Mouse (Mus musculus) kidney, postnatal 25 days (tissue): ENCODE measurements at regions not wholly inside any gene's neighbourhood (a gene's known extent, or its start where the extent isn't known, plus 50 kb on each side); places are given as distances from the start of the nearest gene placed in this dataset.

ENCODE experiments used
- DNase-seq, 2 experiments: peaks; one replicate each; pipeline ENCODE4 v3.0.0; 2021; ENCODE audit warnings: mixed read lengths in 2 of 2

DNA sequence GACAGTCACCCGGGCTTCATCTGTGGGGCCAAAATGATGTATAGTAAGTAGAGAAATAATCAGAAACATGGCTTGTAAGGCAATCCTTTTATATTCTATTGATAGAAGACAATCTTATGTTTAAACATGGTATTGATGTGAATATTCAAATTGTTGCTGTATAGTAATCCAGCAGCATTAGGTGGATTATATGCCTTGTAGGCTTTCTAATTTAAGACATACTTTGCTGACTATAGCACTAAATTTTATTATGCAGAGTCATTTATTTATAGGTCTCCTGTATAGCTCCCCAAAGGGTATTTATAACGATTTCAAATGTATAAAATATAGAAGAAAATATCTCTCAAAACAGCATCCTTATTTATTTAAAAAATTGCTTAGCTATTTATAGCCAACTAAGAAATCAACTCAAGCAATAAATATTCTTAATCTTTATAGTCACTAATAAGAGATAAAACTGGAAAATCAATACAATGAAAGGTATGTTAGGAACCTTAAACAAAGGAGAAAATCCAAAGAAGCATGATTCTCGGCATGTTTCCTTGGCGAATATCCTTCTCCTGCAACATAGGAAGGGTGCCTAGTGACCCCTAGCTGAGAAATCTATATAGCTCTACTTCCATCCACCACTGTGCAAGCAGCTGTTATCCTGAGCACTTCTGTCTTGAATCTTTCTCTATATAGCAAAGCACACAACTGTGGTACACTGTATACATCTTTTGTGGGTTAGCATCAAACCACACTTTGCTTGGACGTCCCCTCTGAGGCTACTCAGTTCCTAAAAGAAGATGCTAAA is 188.8 kb upstream of the Gm49339 start:
- DNase-seq, result no peak

DNA sequence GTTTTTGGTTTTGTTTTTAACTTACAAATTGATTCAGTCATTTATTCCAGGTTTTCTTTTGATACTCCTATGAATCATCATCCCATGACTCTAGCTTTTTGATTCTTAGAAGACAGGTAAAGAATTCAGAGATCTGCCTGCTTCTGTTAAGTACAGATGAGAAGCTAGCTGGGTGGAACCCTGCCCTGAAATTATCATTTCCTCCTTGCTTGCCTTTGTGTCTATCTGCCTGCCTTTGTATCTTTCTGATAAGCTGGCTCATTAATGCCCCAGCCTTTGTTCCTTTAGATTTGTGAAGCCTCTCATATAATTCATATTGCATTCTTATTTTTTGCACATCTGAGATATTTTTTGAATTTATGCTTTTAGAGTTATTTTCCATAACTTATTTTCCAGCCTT is 167.6 kb upstream of the Gm49339 start:
- DNase-seq, result no peak

DNA sequence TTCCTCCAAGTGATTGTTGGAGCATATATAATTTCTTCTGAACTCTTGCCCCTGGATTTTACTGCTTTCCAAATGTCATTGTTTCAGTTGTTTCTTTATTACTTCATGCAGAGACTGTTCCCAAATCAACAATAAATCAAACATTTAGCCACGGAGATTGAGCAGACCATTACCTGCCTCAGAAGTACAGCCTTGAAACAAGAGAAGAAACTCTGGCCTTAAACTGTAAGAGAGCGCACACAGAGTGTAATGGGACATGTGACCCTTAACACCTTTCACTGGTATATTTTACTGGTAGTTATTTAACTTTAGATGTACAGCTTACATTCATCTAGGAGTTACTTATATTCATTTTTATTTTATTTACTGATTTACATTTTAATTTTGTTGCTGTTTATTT is 160.2 kb upstream of the Gm49339 start:
- no peak for DNase-seq

DNA sequence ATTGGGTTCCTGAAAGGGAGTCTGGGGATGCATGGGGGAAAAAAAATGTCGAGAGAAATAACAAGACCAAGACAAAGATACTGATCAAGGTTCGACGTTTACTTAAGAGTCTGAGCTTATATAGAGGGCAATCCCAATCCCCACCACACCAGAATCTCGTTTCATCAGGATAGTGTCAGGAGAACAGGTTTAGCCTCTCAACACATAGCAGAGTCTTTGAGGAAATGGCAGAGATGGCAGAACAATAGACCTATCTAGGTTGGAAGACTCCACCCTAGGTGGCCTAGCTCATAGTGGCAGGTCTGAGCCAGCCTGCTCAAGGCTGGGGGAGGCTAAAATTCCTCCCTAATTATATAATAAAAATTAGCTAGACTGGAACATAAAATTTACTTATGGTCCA is 151.6 kb upstream of the Gm49339 start:
- no peak for DNase-seq

DNA sequence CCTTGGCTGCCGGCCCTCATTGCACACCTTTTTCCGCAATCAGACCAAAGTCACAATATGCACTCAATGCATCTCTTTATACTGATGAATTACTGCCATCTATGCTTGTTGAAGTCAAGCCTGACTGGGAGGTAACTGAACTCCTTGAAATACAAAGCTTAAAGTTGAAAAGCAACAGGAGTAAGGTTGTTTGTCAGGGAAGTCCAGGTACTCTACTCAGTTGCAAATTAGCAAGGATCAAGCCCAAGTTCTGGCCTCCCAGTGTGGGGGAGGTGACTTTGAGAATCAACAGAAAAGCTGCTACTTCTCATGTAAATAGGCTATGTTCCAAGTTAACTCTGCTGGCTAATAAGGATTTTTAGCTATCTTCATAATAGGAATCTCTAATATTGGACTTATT is 151.0 kb upstream of the Gm49339 start:
- DNase-seq, result no peak
